Mouse (Mus musculus) liver, embryonic 14.5 days (tissue): Measurements from ENCODE around the gene Epn1.

Source experiments
- CTCF ChIP-seq: IDR thresholded peaks from 2 replicates; pipeline ENCODE4 v1.5.1; 2016; ENCODE audit warnings: antibody characterized with exemption, low read depth, control low read depth
- EP300 ChIP-seq: IDR thresholded peaks from 2 replicates; pipeline ENCODE4 v1.6.1; 2016; ENCODE audit warnings: antibody characterized with exemption, low read depth

GRCm38 (mm10) chr7:5098769-5099168 lies 18.7 kb downstream of the Epn1 start:
- no peak for TF ChIP-seq CTCF
- TF ChIP-seq EP300 = no peak
